Mouse (Mus musculus): Measurements from ENCODE around the gene Fndc9. TPM values are rescaled to one million over a fixed set of nuclear protein-coding genes. Genes with fewer than 3 reads are reported as not detected.

Gene Fndc9
- polyA plus RNA-seq, 1 experiment from 2014 or later, result 5.1 TPM

Other genes starting within 250 kb of the Fndc9 start
- gene Gm12166, start 183.2 kb upstream of the Fndc9 start, polyA plus RNA-seq (2014; fragmentation: Nextera tagmentation; extraction: Ambion mirVana), result 4.7 and 6.3 TPM in 2 replicates
- gene Adam19, start 179.5 kb upstream of the Fndc9 start, polyA plus RNA-seq (2014; fragmentation: Nextera tagmentation; extraction: Ambion mirVana), result 4.5 and 6.2 TPM in 2 replicates
- gene Nipal4, start 69.0 kb upstream of the Fndc9 start, polyA plus RNA-seq (2014; fragmentation: Nextera tagmentation; extraction: Ambion mirVana), result 0.10 and 0.25 TPM in 2 replicates
- 57.8 and 78.9 TPM in 2 replicates for gene Cyfip2, start 77.3 kb downstream of the Fndc9 start, polyA plus RNA-seq (2014; fragmentation: Nextera tagmentation; extraction: Ambion mirVana)
- 0.07 TPM in 1 of 2 replicates, not detected in the other for gene Itk, start 154.0 kb downstream of the Fndc9 start, polyA plus RNA-seq (2014; fragmentation: Nextera tagmentation; extraction: Ambion mirVana)
- not detected in 2 replicates for gene Fam71b, start 161.0 kb downstream of the Fndc9 start, polyA plus RNA-seq (2014; fragmentation: Nextera tagmentation; extraction: Ambion mirVana)
- 92.3 and 93.0 TPM in 2 replicates for gene Med7, start 201.4 kb downstream of the Fndc9 start, polyA plus RNA-seq (2014; fragmentation: Nextera tagmentation; extraction: Ambion mirVana)
- 0.11 TPM in 1 of 2 replicates, not detected in the other for gene Havcr2, start 219.4 kb downstream of the Fndc9 start, polyA plus RNA-seq (2014; fragmentation: Nextera tagmentation; extraction: Ambion mirVana)

Data from forebrain, embryonic 14.5 days (tissue).